Mouse (Mus musculus): ENCODE results near the gene Slc18b1. TPM values are rescaled to one million over a fixed set of nuclear protein-coding genes. Genes with fewer than 3 reads are reported as not detected.

Gene Slc18b1
- polyA plus RNA-seq, 1 experiment from 2014 or later: 13.4 TPM

- no peak within 1 kb of the TSS for H3K4me3 ChIP-seq (replicated peaks)
- no peaks in the 10 kb centered on the region for H3K9me3 ChIP-seq
- H3K4me2 ChIP-seq: no peak within 1 kb of the TSS
- ATAC-seq (ENCODE audit: insufficient number of reproducible peaks, insufficient read depth, low FRiP score, low TSS enrichment, low read depth): no peak
- no peak within 1 kb of the TSS for H3K9ac ChIP-seq (replicated peaks)
- no peaks in the 10 kb centered on the region for H3K36me3 ChIP-seq
- no peaks in the 10 kb centered on the region for H3K4me1 ChIP-seq (replicated peaks)
- no peak within 1 kb of the TSS for H3K27ac ChIP-seq
- WGBS: 87% methylated on average over 4 of the region's 4 CpGs
- H3K27me3 ChIP-seq: no peaks in the 10 kb centered on the region
Measured at GRCm38 (mm10) chr10:23851228-23851912, 54.6 kb downstream of the Slc18b1 start, which contains the start of gene Vnn3. Gene Vnn3, plus strand, starts transcription at chr10:23851462.

- Histone ChIP-seq H3K4me3 (replicated peaks) (no peak overlapping the region), H3K27me3 (no peaks in the 10 kb centered on the region), H3K9me3 (no peaks in the 10 kb centered on the region), H3K36me3 (no peaks in the 10 kb centered on the region), H3K4me1 (replicated peaks) (no peaks in the 10 kb centered on the region), H3K9ac (replicated peaks) (no peak overlapping the region), H3K4me2 (no peak overlapping the region), H3K27ac (no peak overlapping the region)
- 86% methylated on average over 2 of the region's 2 CpGs for WGBS
- no peak for ATAC-seq (ENCODE audit: insufficient number of reproducible peaks, insufficient read depth, low FRiP score, low TSS enrichment, low read depth)
Measured at GRCm38 (mm10) chr10:23852096-23852495, 55.3 kb downstream of the Slc18b1 start.

GRCm38 (mm10) chr10:23864362-23865312, 67.9 kb downstream of the Slc18b1 start:
- peaks cover 16% of the 10 kb centered on the region for H3K9me3 ChIP-seq
- H3K36me3 ChIP-seq: no peaks in the 10 kb centered on the region
- no peaks in the 10 kb centered on the region for H3K4me1 ChIP-seq (replicated peaks)
- H3K9ac ChIP-seq (replicated peaks): no peak overlapping the region
- H3K4me2 ChIP-seq: no peak overlapping the region
- H3K27ac ChIP-seq: no peak overlapping the region
- H3K4me3 ChIP-seq (replicated peaks): no peak overlapping the region
- 76% methylated on average over 9 of the region's 9 CpGs for WGBS
- ATAC-seq (ENCODE audit: insufficient number of reproducible peaks, insufficient read depth, low FRiP score, low TSS enrichment, low read depth): no peak
- no peaks in the 10 kb centered on the region for H3K27me3 ChIP-seq

Other genes with a start within 250 kb of the Slc18b1 start
- gene Rps12, start 9.7 kb upstream of the Slc18b1 start, polyA plus RNA-seq (2016; fragmentation: Nextera tagmentation; extraction: Ambion mirVana): 152 and 159 TPM in 2 replicates
- not detected in 2 replicates for gene Vnn3, start 54.5 kb downstream of the Slc18b1 start, polyA plus RNA-seq (2016; fragmentation: Nextera tagmentation; extraction: Ambion mirVana)
- 0.61 and 1.0 TPM in 2 replicates for gene Vnn1, start 97.7 kb downstream of the Slc18b1 start, polyA plus RNA-seq (2016; fragmentation: Nextera tagmentation; extraction: Ambion mirVana)
- not detected in 2 replicates for gene Taar1, start 123.4 kb downstream of the Slc18b1 start, polyA plus RNA-seq (2016; fragmentation: Nextera tagmentation; extraction: Ambion mirVana)
- gene Taar2, start 141.6 kb downstream of the Slc18b1 start, polyA plus RNA-seq (2016; fragmentation: Nextera tagmentation; extraction: Ambion mirVana): not detected in 2 replicates
- not detected in 2 replicates for gene Taar3, start 152.6 kb downstream of the Slc18b1 start, polyA plus RNA-seq (2016; fragmentation: Nextera tagmentation; extraction: Ambion mirVana)
- gene Taar4, start 163.5 kb downstream of the Slc18b1 start, polyA plus RNA-seq (2016; fragmentation: Nextera tagmentation; extraction: Ambion mirVana): not detected in 2 replicates
- gene Taar5, start 173.7 kb downstream of the Slc18b1 start, polyA plus RNA-seq (2016; fragmentation: Nextera tagmentation; extraction: Ambion mirVana): not detected in 2 replicates
- gene Taar6, start 188.7 kb downstream of the Slc18b1 start, polyA plus RNA-seq (2016; fragmentation: Nextera tagmentation; extraction: Ambion mirVana): not detected in 2 replicates
- not detected in 2 replicates for gene Taar7a, start 196.5 kb downstream of the Slc18b1 start, polyA plus RNA-seq (2016; fragmentation: Nextera tagmentation; extraction: Ambion mirVana)
- gene Taar7b, start 203.0 kb downstream of the Slc18b1 start, polyA plus RNA-seq (2016; fragmentation: Nextera tagmentation; extraction: Ambion mirVana): not detected in 2 replicates
- not detected in 2 replicates for gene Taar7d, start 230.2 kb downstream of the Slc18b1 start, polyA plus RNA-seq (2016; fragmentation: Nextera tagmentation; extraction: Ambion mirVana)
- not detected in 2 replicates for gene Taar7e, start 240.6 kb downstream of the Slc18b1 start, polyA plus RNA-seq (2016; fragmentation: Nextera tagmentation; extraction: Ambion mirVana)

All from limb, embryonic 12.5 days (tissue).